Mouse (Mus musculus) limb, embryonic 14.5 days (tissue): Measurements from ENCODE around the gene Rbms3. TPM values are rescaled to one million over a fixed set of nuclear protein-coding genes. Genes with fewer than 3 reads are reported as not detected.

Source experiments
- ATAC-seq: fragments of 200-750 bp; cut with Nextera tagmentation; 2 replicates; pipeline ENCODE4 v1.8.0; 2017; ENCODE audit warnings: low read depth, moderate number of reproducible peaks, moderate TSS enrichment; ENCODE audit not compliant: low FRiP score
- DNase-seq: peaks from one replicate; pipeline ENCODE4 v3.0.0-alpha.2; 2015; ENCODE audit warnings: low spot score
- H3K27ac ChIP-seq: fragments of 300-500 bp; sonication (generic); replicated peaks from 2 replicates; pipeline ENCODE4 v1.5.1; 2014; ENCODE audit warnings: low read depth, mild to moderate bottlenecking, low read length, moderate library complexity, mixed read lengths
- H3K27me3 ChIP-seq: fragments of 300-500 bp; sonication (generic); 2 replicates; pipeline ENCODE4 v1.6.1; 2014; ENCODE audit warnings: low read length, mixed read lengths; ENCODE audit not compliant: control insufficient read depth, insufficient read depth
- H3K36me3 ChIP-seq: fragments of 300-500 bp; sonication (generic); 2 replicates; pipeline ENCODE4 v1.6.1; 2014; ENCODE audit warnings: mild to moderate bottlenecking, low read length, moderate library complexity, mixed read lengths; ENCODE audit not compliant: control insufficient read depth, insufficient read depth
- H3K4me1 ChIP-seq: fragments of 300-500 bp; sonication (generic); 2 replicates; pipeline ENCODE4 v1.6.1; 2014; ENCODE audit warnings: antibody characterized with exemption, low read length, mixed read lengths; ENCODE audit not compliant: control insufficient read depth, insufficient read depth
- H3K4me2 ChIP-seq: fragments of 300-500 bp; sonication (generic); replicated peaks from 2 replicates; pipeline ENCODE4 v1.6.1; 2014; ENCODE audit warnings: low read depth, mild to moderate bottlenecking, low read length, moderate library complexity; ENCODE audit not compliant: severe bottlenecking
- H3K4me3 ChIP-seq: fragments of 300-500 bp; sonication (generic); replicated peaks from 2 replicates; pipeline ENCODE4 v1.5.1; 2014; ENCODE audit warnings: low read length
- H3K9ac ChIP-seq: fragments of 300-500 bp; sonication (generic); 2 replicates; pipeline ENCODE4 v1.6.1; 2014; ENCODE audit warnings: mild to moderate bottlenecking, low read depth, low read length, moderate library complexity; ENCODE audit not compliant: severe bottlenecking
- H3K9me3 ChIP-seq: fragments of 300-500 bp; sonication (generic); 2 replicates; pipeline ENCODE4 v1.6.1; 2016; ENCODE audit warnings: low read length; ENCODE audit not compliant: control insufficient read depth
- POLR2A ChIP-seq: fragments of 200-500 bp; IDR thresholded peaks from 2 replicates; pipeline ENCODE4 v1.8.0; 2012; ENCODE audit warnings: inconsistent platforms, mild to moderate bottlenecking, moderate library complexity, borderline replicate concordance; ENCODE audit not compliant: insufficient read depth, insufficient read length; ENCODE audit errors: extremely low read depth
- WGBS: fragments of 180-500 bp; shearing (Covaris S2); extraction: QIAGEN DNeasy Blood & Tissue Kit; methylation state at CpG from one replicate; pipeline ENCODE4 v1.1.7; 2014; 5-methylcytosine and 5-hydroxymethylcytosine counted together
- polyA plus RNA-seq, 2 experiments: library from polyadenylated mRNA; depleted of rRNA in 1 of 2; stranded (reverse) in 1 of 2; unstranded in 1 of 2; fragments of >200 nt; fragmentation: Nextera tagmentation in 1 of 2; extraction: Ambion mirVana in 1 of 2; gene quantifications; 2 replicates each; pipeline versions ENCODE4 v1.2.1 to v1.2.3; 2012 to 2014

Gene Rbms3
- polyA plus RNA-seq, 2 experiments, result 42.1 to 94.5 TPM

- H3K27me3 ChIP-seq, result no peaks in the 10 kb centered on the region
- no peak overlapping the region for H3K4me2 ChIP-seq
- H3K9me3 ChIP-seq, result no peaks in the 10 kb centered on the region
- H3K4me1 ChIP-seq, result peaks cover 4% of the 10 kb centered on the region; the same call in 1 of the 2 replicates
- no peak overlapping the region for H3K27ac ChIP-seq
- no peak overlapping the region for H3K4me3 ChIP-seq
- DNase-seq, result no peak
- no peak for TF ChIP-seq POLR2A
- no peaks in the 10 kb centered on the region for H3K36me3 ChIP-seq
- ATAC-seq, result no peak
- H3K9ac ChIP-seq, result no peak overlapping the region
Observed at GRCm38 (mm10) chr9:117041291-117041992, 588.3 kb downstream of the Rbms3 start.

DNA sequence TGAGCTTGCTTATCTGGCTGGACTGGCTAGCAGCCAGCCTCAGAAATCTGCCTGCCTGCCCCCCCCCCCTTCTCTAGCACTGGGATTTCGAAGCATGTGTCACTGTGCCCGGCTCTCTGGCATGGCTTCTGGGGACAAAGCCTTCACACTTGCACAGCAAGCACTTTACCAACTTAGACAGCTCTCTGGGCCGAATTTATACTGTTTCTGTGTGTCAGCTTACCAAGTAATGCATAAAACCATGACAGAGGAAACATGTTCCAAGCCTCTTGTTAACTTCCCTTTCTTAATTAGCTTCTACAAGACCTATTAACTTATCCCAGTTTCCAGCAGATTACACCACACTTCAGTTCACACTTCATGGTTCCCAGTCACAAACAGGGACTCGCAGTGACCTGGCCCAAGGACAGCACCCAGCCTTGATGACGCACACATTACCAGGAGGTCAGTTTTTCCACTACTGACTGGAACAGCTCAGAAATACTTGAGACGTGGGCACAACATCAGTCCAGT lies 589.7 kb downstream of the Rbms3 start:
- no peak for TF ChIP-seq POLR2A
- Histone ChIP-seq H3K4me2 (no peak overlapping the region), H3K27ac (no peak overlapping the region), H3K9ac (no peak overlapping the region), H3K9me3 (no peaks in the 10 kb centered on the region), H3K4me3 (no peak overlapping the region), H3K36me3 (no peaks in the 10 kb centered on the region), H3K4me1 (peaks cover 4% of the 10 kb centered on the region; the same call in 1 of the 2 replicates), H3K27me3 (no peaks in the 10 kb centered on the region)
- WGBS, result 53% methylated on average over 6 of the region's 6 CpGs
- DNase-seq (no peak), ATAC-seq (no peak)

DNA sequence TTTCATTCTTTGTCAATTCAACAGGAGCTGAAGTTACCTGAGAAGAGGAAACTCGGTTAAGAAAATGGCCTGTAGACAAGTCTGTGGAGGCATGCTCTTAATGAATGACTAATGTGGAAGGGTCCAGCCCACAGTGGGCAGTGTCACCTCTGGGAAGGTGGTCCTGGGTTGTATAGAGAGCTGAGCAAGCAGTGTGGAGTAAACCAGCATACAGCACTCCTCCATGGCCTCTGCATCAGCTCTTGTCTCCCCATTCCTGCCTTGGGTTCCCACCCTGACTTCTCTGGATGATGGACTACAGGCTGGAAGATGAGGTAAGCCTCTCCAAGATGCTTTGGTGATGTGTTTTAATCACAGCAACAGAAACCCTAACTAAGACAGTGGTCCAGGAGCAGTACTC lies 597.0 kb downstream of the Rbms3 start:
- H3K27ac ChIP-seq, result no peak overlapping the region
- ATAC-seq (no peak), DNase-seq (no peak)
- TF ChIP-seq POLR2A, result no peak
- no peaks in the 10 kb centered on the region for H3K36me3 ChIP-seq
- H3K9ac ChIP-seq, result no peak overlapping the region
- H3K9me3 ChIP-seq, result no peaks in the 10 kb centered on the region
- 82% methylated on average over 1 of the region's 1 CpGs for WGBS
- H3K4me1 ChIP-seq, result peaks cover 18% of the 10 kb centered on the region
- no peaks in the 10 kb centered on the region for H3K27me3 ChIP-seq
- H3K4me2 ChIP-seq, result no peak overlapping the region
- no peak overlapping the region for H3K4me3 ChIP-seq

GRCm38 (mm10) chr9:117031237-117031636 lies 598.5 kb downstream of the Rbms3 start:
- TF ChIP-seq POLR2A, result no peak

GRCm38 (mm10) chr9:117030837-117031236 lies 598.9 kb downstream of the Rbms3 start:
- DNase-seq (peak; percentile 83), ATAC-seq (peak; percentile 84)
- no peak overlapping the region for H3K27ac ChIP-seq
- H3K27me3 ChIP-seq, result no peaks in the 10 kb centered on the region
- H3K4me3 ChIP-seq, result no peak overlapping the region
- no peak overlapping the region for H3K9ac ChIP-seq
- 7% methylated on average over 6 of the region's 6 CpGs for WGBS
- H3K9me3 ChIP-seq, result no peaks in the 10 kb centered on the region
- H3K4me2 ChIP-seq, result no peak overlapping the region
- peaks cover 18% of the 10 kb centered on the region for H3K4me1 ChIP-seq
- no peak for TF ChIP-seq POLR2A
- H3K36me3 ChIP-seq, result no peaks in the 10 kb centered on the region

More at GRCm38 (mm10) chr9:117031237-117031636, 598.5 kb downstream of the Rbms3 start:
- 19% methylated on average over 11 of the region's 11 CpGs for WGBS
- H3K9ac ChIP-seq, result no peak overlapping the region
- peaks cover 18% of the 10 kb centered on the region for H3K4me1 ChIP-seq
- no peak overlapping the region for H3K27ac ChIP-seq
- no peaks in the 10 kb centered on the region for H3K27me3 ChIP-seq
- H3K4me3 ChIP-seq, result no peak overlapping the region
- no peak overlapping the region for H3K4me2 ChIP-seq
- peak; percentile 10 for DNase-seq
- no peak; the same call in 1 of the 2 replicates for ATAC-seq
- H3K9me3 ChIP-seq, result no peaks in the 10 kb centered on the region
- no peaks in the 10 kb centered on the region for H3K36me3 ChIP-seq
